Mouse (Mus musculus) gastrocnemius, postnatal 4 days (tissue): ENCODE results near the gene Dhx35. TPM values are rescaled to one million over a fixed set of nuclear protein-coding genes. Genes with fewer than 3 reads are reported as not detected.

Experiments
- DNase-seq, 2 experiments: peaks; one replicate each; pipeline ENCODE4 v3.0.0; 2021 to 2022; ENCODE audit warnings: low spot score in 2 of 2, mixed read lengths in 2 of 2
- long read RNA-seq, 2 experiments: library from polyadenylated mRNA; stranded (forward); transcript quantifications; one replicate each; pipeline ENCODE4 v2.0.0; 2021
- total RNA-seq, 2 experiments: library from RNA; stranded (reverse); gene quantifications; 2 replicates each; pipeline ENCODE4 v1.2.3; 2021

Dhx35 gene
- 10 to 100 TPM; 12.6 to 15.4 TPM for total RNA-seq
- long read RNA-seq, experiment 1, partial matches to known transcripts = 0 of 6 reads
- long read RNA-seq, experiment 1, other reads (novel, unspliced or antisense) = 3 of 6 reads
- long read RNA-seq, experiment 2, transcript Dhx35-202 (22 exons, 3,284 nt) = major isoform, 6 of 14 reads
- long read RNA-seq, experiment 2, partial matches to known transcripts = 2 of 14 reads
- long read RNA-seq, experiment 2, other reads (novel, unspliced or antisense) = 5 of 14 reads

- DNase-seq = peak; percentile 81 to 90
These were observed at the start of gene Dhx35 for GRCm38 (mm10) chr2:158794494-158795004. Gene Dhx35, plus strand, starts transcription at chr2:158794807.

GRCm38 (mm10) chr2:158745049-158745482 lies 49.5 kb upstream of the Dhx35 start:
- DNase-seq = no peak

- DNase-seq = no peak
These were observed 48.4 kb upstream of the Dhx35 start for GRCm38 (mm10) chr2:158746164-158746563.

GRCm38 (mm10) chr2:158749366-158749765 lies 45.2 kb upstream of the Dhx35 start:
- no peak for DNase-seq

GRCm38 (mm10) chr2:158760231-158760630 lies 34.4 kb upstream of the Dhx35 start:
- no peak for DNase-seq

GRCm38 (mm10) chr2:158762339-158762738 lies 32.3 kb upstream of the Dhx35 start:
- no peak for DNase-seq

- peak; percentile 91 to 97 for DNase-seq
These were observed 26.8 kb upstream of the Dhx35 start, which contains the start of gene Fam83d for GRCm38 (mm10) chr2:158767742-158768339. Gene Fam83d, plus strand, starts transcription at chr2:158768093.

GRCm38 (mm10) chr2:158768350-158768749 lies 26.3 kb upstream of the Dhx35 start:
- DNase-seq = no peak

- DNase-seq = no peak
These were observed 25.8 kb upstream of the Dhx35 start for GRCm38 (mm10) chr2:158768771-158769170.

- peak; percentile 52 to 62 for DNase-seq
These were observed 24.4 kb upstream of the Dhx35 start for GRCm38 (mm10) chr2:158770126-158770757.

GRCm38 (mm10) chr2:158771066-158771763 lies 23.4 kb upstream of the Dhx35 start:
- no peak for DNase-seq

- DNase-seq = no peak
These were observed 21.8 kb upstream of the Dhx35 start for GRCm38 (mm10) chr2:158772808-158773207.

- DNase-seq = no peak
These were observed 19.7 kb upstream of the Dhx35 start for GRCm38 (mm10) chr2:158774886-158775285.

GRCm38 (mm10) chr2:158776716-158777115 lies 17.9 kb upstream of the Dhx35 start:
- no peak for DNase-seq

- DNase-seq = no peak
These were observed 17.1 kb upstream of the Dhx35 start for GRCm38 (mm10) chr2:158777490-158777889.

GRCm38 (mm10) chr2:158778349-158778748 lies 16.3 kb upstream of the Dhx35 start:
- DNase-seq = no peak

GRCm38 (mm10) chr2:158781126-158781525 lies 13.5 kb upstream of the Dhx35 start:
- DNase-seq = no peak

GRCm38 (mm10) chr2:158786927-158787795 lies 7.4 kb upstream of the Dhx35 start:
- no peak for DNase-seq

- DNase-seq = no peak
These were observed 436 bp downstream of the Dhx35 start for GRCm38 (mm10) chr2:158795043-158795442.

GRCm38 (mm10) chr2:158795875-158796274 lies 1.3 kb downstream of the Dhx35 start:
- DNase-seq = no peak

- DNase-seq = no peak
These were observed 4.7 kb downstream of the Dhx35 start for GRCm38 (mm10) chr2:158799328-158799727.
